Mouse (Mus musculus) kidney, adult 8-10 months (tissue): ENCODE data around the gene Syngr4.
"Not testable (repeated sequence)": the region's sequence is repeated elsewhere in the genome, so short reads cannot be mapped to it uniquely, and the experiment has no call there.

Source experiments
- DNase-seq, 2 experiments: peaks; one replicate each; pipeline ENCODE4 v3.0.0; 2022

Syngr4 gene

DNA sequence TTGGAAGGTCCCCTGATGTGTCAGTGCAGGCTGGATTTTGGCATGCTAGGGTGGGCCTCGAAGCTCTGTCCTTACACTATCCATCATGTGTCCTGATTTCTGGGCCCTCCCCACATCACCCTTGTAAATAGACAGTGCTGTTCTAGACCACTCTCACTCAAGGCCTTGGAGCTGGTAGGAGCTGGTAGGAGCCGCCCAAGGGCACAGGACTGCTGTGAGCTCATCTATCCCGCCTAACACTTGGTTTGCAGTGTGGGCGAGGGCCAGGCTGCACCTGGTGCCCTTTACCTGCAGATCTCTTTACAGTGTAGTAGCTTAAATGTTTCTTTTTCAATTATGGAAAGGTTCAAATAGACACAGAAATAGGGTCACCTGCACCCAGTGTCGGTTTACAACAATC, 18.5 kb upstream of the Syngr4 start:
- DNase-seq: no peak

- DNase-seq: no peak
Observed at GRCm38 (mm10) chr7:45914067-45914466, 17.6 kb upstream of the Syngr4 start.

GRCm38 (mm10) chr7:45909145-45909544, 12.6 kb upstream of the Syngr4 start:
- DNase-seq: no peak

- peak in 1 of 2 experiments; percentile 38 for DNase-seq
Observed at GRCm38 (mm10) chr7:45908384-45908783, 11.9 kb upstream of the Syngr4 start.

GRCm38 (mm10) chr7:45906622-45907021, 10.1 kb upstream of the Syngr4 start:
- DNase-seq: no peak

DNA sequence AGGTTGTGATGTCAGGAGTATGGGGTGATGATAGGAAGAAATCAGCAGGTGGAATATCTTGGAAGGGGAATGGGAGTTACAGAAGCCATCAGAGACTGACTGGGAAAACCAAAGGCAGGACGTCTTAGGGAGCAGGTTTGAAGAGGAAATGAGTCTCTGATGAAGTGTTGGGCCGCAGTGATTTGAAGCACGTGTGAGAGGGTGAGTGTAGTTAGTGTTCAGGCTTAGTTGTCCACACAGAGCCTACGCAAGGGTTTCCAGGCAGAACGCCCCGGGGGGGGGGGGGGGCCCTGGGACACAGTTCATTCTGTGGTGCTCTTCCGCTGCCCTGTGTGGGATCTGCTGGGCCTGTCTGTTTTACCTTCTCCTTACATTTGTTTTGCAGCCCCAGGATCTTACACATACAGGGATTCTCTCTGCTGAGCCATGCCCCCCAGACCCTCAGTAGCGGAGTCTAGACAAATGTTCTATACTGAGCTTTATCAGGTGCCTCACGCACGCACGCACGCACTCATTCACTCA, 6.0 kb upstream of the Syngr4 start:
- DNase-seq: no peak

GRCm38 (mm10) chr7:45901562-45901961, 5.0 kb upstream of the Syngr4 start:
- peak in 1 of 2 experiments; percentile 41 for DNase-seq

DNA sequence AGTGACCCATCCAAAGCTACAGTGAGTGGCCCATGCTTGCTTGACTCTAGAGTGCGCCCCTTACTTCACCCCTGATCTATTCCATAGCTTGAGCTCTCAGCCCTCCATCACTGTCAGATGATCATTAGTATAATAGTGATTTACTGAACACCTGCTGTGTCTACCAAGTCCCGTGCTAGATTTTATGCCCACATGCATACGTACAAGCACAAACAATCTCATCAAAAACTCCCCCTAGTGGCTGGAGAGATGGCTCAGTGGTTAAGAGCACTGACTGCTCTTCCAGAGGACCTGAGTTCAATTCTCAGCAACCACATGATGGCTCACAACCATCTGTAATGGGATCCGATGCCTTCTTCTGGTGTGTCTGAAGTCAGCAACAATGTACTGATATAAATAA, 1.6 kb upstream of the Syngr4 start:
- not testable (repeated sequence) for DNase-seq

DNA sequence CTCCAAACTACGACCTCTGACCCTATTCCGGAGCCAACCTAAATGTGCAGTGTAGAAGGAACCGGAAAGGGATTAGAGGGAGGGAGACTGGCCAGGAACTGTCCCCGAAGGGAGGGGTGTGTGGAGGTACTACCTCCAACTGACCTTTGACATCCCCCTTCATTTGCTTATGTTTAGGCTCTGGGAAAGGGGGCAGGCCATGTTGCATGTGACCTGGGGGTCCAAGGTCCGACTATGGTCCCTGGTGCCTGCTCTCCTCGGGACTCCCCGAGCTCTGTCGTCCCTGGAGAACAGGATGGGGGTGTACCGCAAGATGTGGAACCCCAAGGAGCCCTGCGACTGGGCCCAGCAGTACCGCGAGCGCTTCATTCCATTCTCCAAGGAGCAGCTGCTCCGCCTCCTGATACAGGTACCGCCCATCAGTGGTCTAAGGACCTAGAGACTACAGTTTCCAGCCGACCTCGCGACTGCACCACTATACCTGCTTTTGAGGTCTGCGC, 794 bp upstream of the Syngr4 start:
- DNase-seq: peak; percentile 84 to 92

- no peak for DNase-seq
Observed at GRCm38 (mm10) chr7:45895931-45896516, 490 bp downstream of the Syngr4 start.

DNA sequence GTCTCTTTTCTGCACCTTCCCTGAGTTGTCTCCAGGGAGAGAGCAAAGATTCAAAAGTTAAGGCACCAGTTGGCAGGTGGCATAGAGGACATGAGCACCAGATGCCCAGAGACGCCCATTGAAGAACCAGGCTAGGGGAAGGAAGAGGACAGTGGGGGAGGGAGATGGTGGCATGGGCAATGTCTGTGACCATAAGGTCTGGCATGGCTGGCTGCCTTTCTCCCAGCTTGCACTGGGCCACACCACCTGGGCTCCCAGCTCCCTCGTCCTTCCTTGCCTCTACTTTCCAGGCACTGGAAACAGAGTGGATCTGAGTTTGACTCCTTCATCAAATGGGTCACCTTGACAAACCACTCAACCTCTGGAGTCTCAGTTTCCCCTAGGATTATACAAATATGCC, 3.9 kb downstream of the Syngr4 start:
- DNase-seq: no peak

DNA sequence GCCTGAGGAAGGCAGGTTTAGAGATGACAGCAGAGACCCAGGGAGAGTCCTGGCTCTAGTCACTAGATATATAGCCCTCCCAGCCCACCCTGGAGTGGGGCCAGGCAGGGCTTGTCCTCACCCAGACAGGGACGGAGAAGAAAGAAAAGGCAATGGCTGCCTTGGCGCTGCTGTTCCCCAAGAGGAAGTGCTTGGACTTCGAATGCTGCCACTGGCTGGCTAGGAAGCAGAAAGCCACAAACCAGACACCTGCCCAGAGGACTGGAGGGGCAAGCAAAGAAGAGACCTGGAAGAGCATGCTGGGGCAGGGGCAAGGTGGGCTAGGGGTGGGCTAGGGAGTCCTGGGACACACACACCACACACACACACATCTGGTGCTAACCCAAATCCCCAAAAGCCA, 9.3 kb downstream of the Syngr4 start:
- no peak for DNase-seq

- no peak for DNase-seq
Observed at GRCm38 (mm10) chr7:45881011-45881410, 15.5 kb downstream of the Syngr4 start.

GRCm38 (mm10) chr7:45880531-45880930, 16.0 kb downstream of the Syngr4 start:
- DNase-seq: no peak

DNA sequence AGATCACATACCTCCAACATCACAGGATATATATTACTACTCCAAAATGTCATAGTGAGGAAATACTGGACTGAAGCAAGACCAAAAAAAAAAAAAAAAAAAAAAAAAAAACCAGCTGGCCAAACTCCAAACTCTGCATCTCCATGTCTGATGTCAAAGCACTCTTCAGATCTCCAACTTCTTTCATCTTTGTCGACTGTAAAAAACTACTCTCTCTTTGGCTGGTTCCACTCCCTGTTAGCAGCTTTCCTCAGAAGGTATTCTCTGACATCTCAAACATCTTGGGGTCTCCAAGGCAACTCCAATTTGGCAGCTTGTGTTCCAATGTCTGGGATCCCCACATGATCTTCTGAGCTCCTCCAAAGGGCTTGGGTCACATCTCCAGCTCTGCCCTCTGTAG, 18.2 kb downstream of the Syngr4 start, which contains the start of gene Grin2d:
TSS of gene Grin2d (minus strand) at position 101 of the 400 bp plus-strand sequence.
- DNase-seq: not testable (repeated sequence)

GRCm38 (mm10) chr7:45876895-45877294, 19.6 kb downstream of the Syngr4 start:
- no peak for DNase-seq

DNA sequence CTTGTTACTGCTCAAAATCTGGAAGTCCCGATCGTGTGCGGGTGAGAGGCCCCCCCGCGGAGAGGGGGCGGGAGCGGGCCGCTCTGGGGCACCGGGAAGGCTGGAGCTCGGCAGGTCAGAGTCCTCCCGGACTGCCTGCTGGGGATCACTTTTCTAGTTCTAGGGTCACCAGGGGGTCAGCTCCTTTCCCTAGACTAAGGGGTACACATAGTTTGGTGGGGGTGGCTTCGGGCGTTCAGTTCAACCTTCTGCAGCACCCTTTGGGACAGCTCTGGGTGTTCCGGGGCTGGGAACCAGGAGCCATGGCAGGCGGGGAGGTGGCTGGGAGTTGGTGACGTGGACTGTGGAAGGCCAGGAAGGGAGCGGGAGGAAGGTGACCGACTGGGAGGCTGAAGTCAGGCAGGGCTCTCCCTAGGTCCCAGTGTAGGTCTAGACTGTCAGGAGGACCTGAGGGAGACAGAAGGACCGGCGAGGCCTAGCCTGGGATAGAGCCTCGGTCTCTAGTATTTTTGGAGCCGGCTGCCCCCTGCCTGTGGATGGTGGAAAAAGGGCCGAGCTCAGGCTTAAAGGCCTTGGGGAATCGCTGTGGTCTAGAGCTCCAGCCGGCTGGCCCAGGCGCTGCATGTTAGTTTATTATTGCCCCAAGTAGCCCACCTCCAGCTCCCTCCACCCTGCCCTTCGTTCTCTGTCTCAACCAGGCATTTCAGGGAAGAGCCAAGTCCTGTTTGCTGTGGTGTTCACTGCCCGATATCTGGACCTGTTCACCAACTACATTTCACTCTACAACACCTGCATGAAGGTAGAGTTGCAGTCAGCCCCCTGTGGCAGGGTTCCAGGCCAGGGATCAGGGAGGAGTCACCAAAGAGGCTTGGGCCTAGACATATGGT, 23.2 kb downstream of the Syngr4 start:
- peak; percentile 60 to 65 for DNase-seq

DNA sequence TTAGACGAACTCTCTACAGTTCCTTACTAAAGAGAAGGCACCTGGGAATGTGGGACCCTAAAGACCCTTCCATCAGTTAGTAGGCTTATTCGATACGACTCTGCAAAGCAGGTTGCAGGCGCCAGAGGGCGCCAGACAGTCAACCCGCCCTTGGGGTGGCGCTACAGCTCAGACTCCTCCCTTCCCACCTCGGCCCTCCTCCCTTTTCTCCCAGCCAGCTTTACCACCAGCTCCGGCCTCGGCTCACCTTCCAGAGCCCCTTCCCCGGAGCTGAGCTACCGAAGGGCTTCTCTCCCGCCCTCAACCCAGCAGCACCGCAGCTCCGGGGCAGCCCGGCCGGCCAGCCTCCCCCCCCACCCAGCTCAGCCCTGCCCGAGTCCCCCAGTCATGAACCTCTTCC, 23.9 kb downstream of the Syngr4 start, which contains the start of gene Kdelr1:
TSS of gene Kdelr1 (plus strand) at position 149 of the 400 bp plus-strand sequence.
- DNase-seq: peak; percentile 87 to 91

- DNase-seq: no peak
Observed at GRCm38 (mm10) chr7:45870282-45871058, 26.0 kb downstream of the Syngr4 start.

- DNase-seq: no peak
Observed at GRCm38 (mm10) chr7:45869787-45870186, 26.7 kb downstream of the Syngr4 start.

DNA sequence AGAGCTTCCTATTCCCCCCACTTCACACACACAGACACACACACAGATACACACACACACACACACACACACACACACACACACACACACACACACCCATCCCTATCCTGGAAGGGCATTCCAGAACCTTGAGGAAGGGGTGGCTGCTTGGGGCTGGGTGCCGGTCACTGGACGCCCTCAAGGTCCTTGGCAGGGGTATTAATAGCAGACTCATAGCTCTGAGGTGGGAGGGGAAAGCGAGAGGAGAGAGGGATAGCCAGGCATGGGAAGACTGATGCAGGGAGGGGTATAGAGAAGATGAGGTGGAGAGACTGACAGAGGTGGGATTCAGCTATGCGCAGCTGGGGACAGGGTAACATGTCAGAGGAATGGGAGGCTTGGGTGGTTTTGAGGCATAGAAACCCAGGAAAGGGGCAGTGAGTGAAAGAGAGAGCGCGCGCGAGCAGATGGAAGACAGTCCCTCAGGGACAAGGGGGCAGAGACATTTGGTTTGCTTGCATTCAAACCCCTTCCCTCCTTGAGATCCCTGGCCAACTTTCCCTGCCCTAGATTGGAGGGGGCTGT, 27.3 kb downstream of the Syngr4 start:
- no peak for DNase-seq

DNA sequence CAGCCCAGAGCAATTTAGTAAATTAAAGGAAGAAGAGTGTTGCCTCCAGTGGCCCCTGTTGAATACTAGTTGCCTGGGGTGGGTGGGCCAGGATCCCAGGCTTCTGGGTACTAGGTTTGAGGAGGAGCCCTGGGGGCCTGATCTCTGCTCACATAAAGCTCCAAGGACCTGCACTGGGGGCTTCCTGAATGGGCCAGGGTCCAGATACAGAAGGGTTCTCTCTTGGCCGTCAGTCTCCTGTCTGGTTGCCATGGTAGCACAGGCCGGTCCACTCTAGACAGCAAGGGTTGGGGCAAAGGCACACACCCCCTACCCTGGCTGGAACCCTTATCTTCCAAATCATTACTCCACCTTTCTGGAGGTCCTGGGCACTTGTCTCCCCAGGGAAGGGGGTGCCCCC, 28.6 kb downstream of the Syngr4 start:
- DNase-seq: no peak
